Mouse (Mus musculus) lung, postnatal 0 days (tissue): Measurements from ENCODE around the gene Nav3. TPM values are rescaled to one million over a fixed set of nuclear protein-coding genes. Genes with fewer than 3 reads are reported as not detected.

Experiments used
- ATAC-seq: fragments of 200-750 bp; cut with Nextera tagmentation; 2 replicates; pipeline ENCODE4 v1.8.0; 2017; ENCODE audit warnings: moderate library complexity
- DNase-seq: peaks from one replicate; pipeline ENCODE4 v3.0.0-alpha.2; 2016; ENCODE audit warnings: low spot score
- H3K27ac ChIP-seq: fragments of 300-500 bp; sonication (generic); 2 replicates; pipeline ENCODE4 v1.5.1; 2014; ENCODE audit warnings: antibody characterized with exemption, mild to moderate bottlenecking, low read length, mixed read lengths
- H3K27me3 ChIP-seq: fragments of 300-500 bp; sonication (generic); replicated peaks from 2 replicates; pipeline ENCODE4 v1.6.1; 2014; ENCODE audit warnings: low read length, mixed read lengths; ENCODE audit not compliant: insufficient read depth
- H3K36me3 ChIP-seq: fragments of 300-500 bp; sonication (generic); 2 replicates; pipeline ENCODE4 v1.6.1; 2014; ENCODE audit warnings: low read length, mixed read lengths; ENCODE audit not compliant: insufficient read depth
- H3K4me1 ChIP-seq: fragments of 300-500 bp; sonication (generic); 2 replicates; pipeline ENCODE4 v1.6.1; 2014; ENCODE audit warnings: antibody characterized with exemption, low read depth, low read length, mixed read lengths; ENCODE audit not compliant: insufficient read depth
- H3K4me2 ChIP-seq: fragments of 300-500 bp; sonication (generic); replicated peaks from 2 replicates; pipeline ENCODE4 v1.6.1; 2014; ENCODE audit warnings: low read depth, mild to moderate bottlenecking, low read length, moderate library complexity, mixed read lengths
- H3K4me3 ChIP-seq: fragments of 300-500 bp; sonication (generic); 2 replicates; pipeline ENCODE4 v1.5.1; 2014; ENCODE audit warnings: low read depth, low read length
- H3K9ac ChIP-seq: fragments of 300-500 bp; sonication (generic); replicated peaks from 2 replicates; pipeline ENCODE4 v1.6.1; 2014; ENCODE audit warnings: low read depth, mild to moderate bottlenecking
- H3K9me3 ChIP-seq: fragments of 300-500 bp; sonication (generic); 2 replicates; pipeline ENCODE4 v1.6.1; 2016; ENCODE audit warnings: low read length, mixed read lengths
- CTCF ChIP-seq: IDR thresholded peaks from 2 replicates; pipeline ENCODE4 v1.5.1; 2016; ENCODE audit warnings: antibody characterized with exemption, mild to moderate bottlenecking
- EP300 ChIP-seq: IDR thresholded peaks from 2 replicates; pipeline ENCODE4 v1.6.1; 2016; ENCODE audit warnings: antibody characterized with exemption, mild to moderate bottlenecking, control low read depth
- WGBS: fragments of 180-500 bp; shearing (Covaris S2); extraction: QIAGEN DNeasy Blood & Tissue Kit; methylation state at CpG from one replicate; pipeline ENCODE4 v1.1.7; 2014; 5-methylcytosine and 5-hydroxymethylcytosine counted together
- polyA plus RNA-seq: library from polyadenylated mRNA; unstranded; fragments of >200 nt; fragmentation: Nextera tagmentation; extraction: Ambion mirVana; gene quantifications from 2 replicates; pipeline ENCODE4 v1.2.1, GENCODE M21; 2015

Nav3 gene
- polyA plus RNA-seq, 1 experiment from 2014 or later: 0.33 TPM

GRCm38 (mm10) chr10:109928547-109929318, 527.3 kb downstream of the Nav3 start:
- TF ChIP-seq CTCF (no peak), EP300 (no peak)
- H3K4me3 ChIP-seq: no peak overlapping the region
- no peak overlapping the region for H3K27ac ChIP-seq
- WGBS: 74% methylated on average over 8 of the region's 8 CpGs
- ATAC-seq (no peak), DNase-seq (no peak)
- H3K27me3 ChIP-seq: no peaks in the 10 kb centered on the region
- H3K4me2 ChIP-seq: no peak overlapping the region
- no peak overlapping the region for H3K9ac ChIP-seq
- H3K9me3 ChIP-seq: no peaks in the 10 kb centered on the region
- H3K36me3 ChIP-seq: no peaks in the 10 kb centered on the region
- H3K4me1 ChIP-seq: no peaks in the 10 kb centered on the region

GRCm38 (mm10) chr10:109926149-109926548, 529.9 kb downstream of the Nav3 start:
- H3K9me3 ChIP-seq: no peaks in the 10 kb centered on the region
- no peak overlapping the region for H3K4me2 ChIP-seq
- DNase-seq: no peak
- H3K27ac ChIP-seq: no peak overlapping the region
- H3K4me3 ChIP-seq: no peak overlapping the region
- H3K9ac ChIP-seq: no peak overlapping the region
- no peaks in the 10 kb centered on the region for H3K27me3 ChIP-seq
- 61% methylated on average over 3 of the region's 3 CpGs for WGBS
- no peaks in the 10 kb centered on the region for H3K36me3 ChIP-seq
- no peak for TF ChIP-seq EP300
- no peak for TF ChIP-seq CTCF
- no peak for ATAC-seq
- H3K4me1 ChIP-seq: no peaks in the 10 kb centered on the region

DNA sequence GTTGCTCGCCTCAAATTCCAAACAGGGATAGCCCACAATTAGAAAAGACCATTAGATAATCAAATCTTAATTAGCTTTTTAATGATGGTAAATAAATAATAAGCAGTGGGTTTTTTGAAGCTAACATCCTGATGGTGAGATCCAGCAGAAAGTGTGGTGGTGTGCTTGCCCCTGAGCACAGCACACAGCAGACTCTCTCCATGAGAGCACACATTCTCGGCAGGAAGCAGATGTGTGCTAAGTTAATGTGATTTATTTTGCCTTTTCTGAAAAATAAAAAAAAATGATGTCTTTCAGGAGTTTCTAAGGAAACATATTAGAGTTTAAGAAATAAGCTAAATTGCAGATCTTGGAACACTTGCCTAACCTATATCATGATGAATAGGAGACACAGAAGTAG, 531.9 kb downstream of the Nav3 start:
- 72% methylated on average over 2 of the region's 2 CpGs for WGBS
- Histone ChIP-seq H3K36me3 (no peaks in the 10 kb centered on the region), H3K27me3 (no peaks in the 10 kb centered on the region), H3K4me2 (no peak overlapping the region), H3K9me3 (no peaks in the 10 kb centered on the region), H3K9ac (no peak overlapping the region), H3K4me1 (no peaks in the 10 kb centered on the region), H3K27ac (no peak overlapping the region), H3K4me3 (no peak overlapping the region)
- TF ChIP-seq CTCF (no peak), EP300 (no peak)
- ATAC-seq (no peak), DNase-seq (no peak)

GRCm38 (mm10) chr10:109921368-109921767, 534.6 kb downstream of the Nav3 start:
- peak; percentile 23 for DNase-seq
- no peaks in the 10 kb centered on the region for H3K36me3 ChIP-seq
- no peaks in the 10 kb centered on the region for H3K27me3 ChIP-seq
- peak overlapping the region; percentile 45 for H3K4me2 ChIP-seq
- H3K9ac ChIP-seq: no peak overlapping the region
- no peaks in the 10 kb centered on the region for H3K9me3 ChIP-seq
- WGBS: 33% methylated on average over 11 of the region's 11 CpGs
- no peak for ATAC-seq
- no peak overlapping the region for H3K27ac ChIP-seq
- TF ChIP-seq EP300: no peak
- TF ChIP-seq CTCF: no peak
- H3K4me3 ChIP-seq: peak overlapping the region; percentile 21; the same call in 1 of the 2 replicates
- no peaks in the 10 kb centered on the region for H3K4me1 ChIP-seq

DNA sequence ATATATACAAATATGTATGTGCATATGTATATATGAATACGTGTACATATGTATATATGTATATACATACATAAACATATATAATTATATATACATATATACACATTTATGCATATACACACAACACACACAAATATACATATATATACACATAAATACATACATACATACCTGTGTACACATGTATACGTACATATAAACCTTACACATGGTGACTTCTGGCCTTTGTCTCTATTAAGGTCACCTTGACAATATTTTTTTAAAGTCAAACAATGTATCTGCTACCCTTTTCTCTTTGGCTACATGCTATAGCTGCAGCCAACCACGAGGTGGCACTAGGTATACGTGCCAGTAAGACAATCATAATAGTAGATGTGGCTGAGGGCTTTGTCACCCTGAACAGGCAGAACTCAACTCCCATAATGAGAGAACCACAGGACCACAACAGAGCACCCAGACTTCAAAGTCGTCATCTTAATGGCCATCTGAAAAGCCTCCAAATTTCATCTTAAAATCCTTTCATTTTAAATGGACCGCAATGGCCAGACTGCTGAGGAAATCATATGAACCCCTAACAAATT, 535.3 kb downstream of the Nav3 start:
- Histone ChIP-seq H3K4me1 (no peaks in the 10 kb centered on the region), H3K4me3 (peak overlapping the region; percentile 21; the same call in 1 of the 2 replicates), H3K27ac (no peak overlapping the region), H3K36me3 (no peaks in the 10 kb centered on the region), H3K27me3 (no peaks in the 10 kb centered on the region), H3K9me3 (no peaks in the 10 kb centered on the region), H3K9ac (no peak overlapping the region), H3K4me2 (peak overlapping the region; percentile 45)
- DNase-seq (peak; percentile 80), ATAC-seq (peak; percentile 62)
- no peak for TF ChIP-seq EP300
- peak; percentile 96 for TF ChIP-seq CTCF
- WGBS: 13% methylated on average over 6 of the region's 6 CpGs

- WGBS: 35% methylated on average over 1 of the region's 1 CpGs
- Histone ChIP-seq H3K4me3 (no peak overlapping the region), H3K27ac (no peak overlapping the region), H3K9ac (no peak overlapping the region), H3K27me3 (no peaks in the 10 kb centered on the region), H3K4me1 (no peaks in the 10 kb centered on the region), H3K4me2 (no peak overlapping the region), H3K36me3 (no peaks in the 10 kb centered on the region), H3K9me3 (no peaks in the 10 kb centered on the region)
- ATAC-seq (no peak), DNase-seq (no peak)
- TF ChIP-seq EP300 (no peak), CTCF (peak; percentile 43)
These were observed 536.5 kb downstream of the Nav3 start for GRCm38 (mm10) chr10:109919515-109919914.
